Mouse (Mus musculus): ENCODE measurements around the gene Mup5. TPM values are rescaled to one million over a fixed set of nuclear protein-coding genes. Genes with fewer than 3 reads are reported as not detected.
"Not testable (repeated sequence)": the region's sequence is repeated elsewhere in the genome, so short reads cannot be mapped to it uniquely, and the experiment has no call there.

The Mup5 gene
- not detected in 2 replicates for polyA plus RNA-seq (2012; rRNA removed)

DNA sequence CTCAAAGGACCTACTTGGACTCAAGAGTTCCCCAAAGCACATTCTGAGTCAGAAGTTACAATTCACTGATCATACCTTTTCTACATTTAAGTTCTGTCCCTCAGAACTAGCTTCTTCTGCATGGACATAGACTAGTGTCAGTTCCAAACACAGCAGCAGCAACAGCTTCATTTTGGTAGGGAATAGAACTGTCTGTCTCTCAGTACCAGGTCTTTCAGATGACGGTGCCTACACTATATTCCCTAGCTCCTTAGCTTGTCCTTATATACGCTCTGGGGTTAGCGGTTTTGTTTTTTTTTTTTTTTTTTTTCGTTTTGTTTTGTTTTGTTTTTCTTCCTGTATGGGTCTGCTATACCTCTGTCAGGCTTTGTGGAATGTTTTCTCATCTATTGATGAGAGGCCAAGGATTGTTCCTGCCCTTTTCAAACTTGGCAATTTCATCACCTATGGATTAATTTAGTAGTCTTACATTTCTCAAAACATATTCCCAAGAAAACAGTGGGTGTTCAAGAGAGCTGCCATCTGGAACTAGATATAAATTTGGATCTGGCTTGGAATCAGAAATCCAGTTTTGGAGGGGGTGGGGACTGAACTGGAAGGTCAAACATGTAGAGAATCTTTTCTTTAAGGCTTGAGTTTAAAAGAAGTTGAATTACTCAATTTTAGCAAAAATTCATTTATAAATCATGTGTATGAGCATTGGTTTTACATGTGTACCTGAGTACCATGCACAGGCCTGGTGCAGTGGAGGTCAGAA is at the start of gene Mup5:
Gene Mup5, minus strand, starts transcription at position 282 of the 757 bp plus-strand sequence.
- DNase-seq, result no peak
- WGBS, result 69% methylated on average over 4 of the region's 4 CpGs
- TF ChIP-seq CTCF (IDR thresholded peaks at IDR 0.05; ENCODE audit: insufficient read depth, low read length), result no peak
- no peak for TF ChIP-seq POLR2A (IDR thresholded peaks at IDR 0.05; ENCODE audit: borderline replicate concordance, extremely low read depth, low read depth, low read length)

GRCm38 (mm10) chr4:61858160-61858559 is 23.1 kb upstream of the Mup5 start:
- 43% methylated on average over 4 of the region's 4 CpGs for WGBS
- DNase-seq, result no peak
- TF ChIP-seq POLR2A (IDR thresholded peaks at IDR 0.05; ENCODE audit: borderline replicate concordance, extremely low read depth, low read depth, low read length) (no peak), CTCF (IDR thresholded peaks at IDR 0.05; ENCODE audit: insufficient read depth, low read length) (peak; percentile 60)
- Histone ChIP-seq H3K4me3 (replicated peaks; ENCODE audit: extremely low read depth, low read depth, low read length) (no peak overlapping the region), H3K4me1 (ENCODE audit: control insufficient read depth, insufficient read depth, low read length) (no peaks in the 10 kb centered on the region)

More for the DNA sequence above, at the start of gene Mup5:
- Histone ChIP-seq H3K4me3 (replicated peaks; ENCODE audit: extremely low read depth, low read depth, low read length) (no peak within 1 kb of the TSS), H3K4me1 (ENCODE audit: control insufficient read depth, insufficient read depth, low read length) (no peaks in the 10 kb centered on the region)

DNA sequence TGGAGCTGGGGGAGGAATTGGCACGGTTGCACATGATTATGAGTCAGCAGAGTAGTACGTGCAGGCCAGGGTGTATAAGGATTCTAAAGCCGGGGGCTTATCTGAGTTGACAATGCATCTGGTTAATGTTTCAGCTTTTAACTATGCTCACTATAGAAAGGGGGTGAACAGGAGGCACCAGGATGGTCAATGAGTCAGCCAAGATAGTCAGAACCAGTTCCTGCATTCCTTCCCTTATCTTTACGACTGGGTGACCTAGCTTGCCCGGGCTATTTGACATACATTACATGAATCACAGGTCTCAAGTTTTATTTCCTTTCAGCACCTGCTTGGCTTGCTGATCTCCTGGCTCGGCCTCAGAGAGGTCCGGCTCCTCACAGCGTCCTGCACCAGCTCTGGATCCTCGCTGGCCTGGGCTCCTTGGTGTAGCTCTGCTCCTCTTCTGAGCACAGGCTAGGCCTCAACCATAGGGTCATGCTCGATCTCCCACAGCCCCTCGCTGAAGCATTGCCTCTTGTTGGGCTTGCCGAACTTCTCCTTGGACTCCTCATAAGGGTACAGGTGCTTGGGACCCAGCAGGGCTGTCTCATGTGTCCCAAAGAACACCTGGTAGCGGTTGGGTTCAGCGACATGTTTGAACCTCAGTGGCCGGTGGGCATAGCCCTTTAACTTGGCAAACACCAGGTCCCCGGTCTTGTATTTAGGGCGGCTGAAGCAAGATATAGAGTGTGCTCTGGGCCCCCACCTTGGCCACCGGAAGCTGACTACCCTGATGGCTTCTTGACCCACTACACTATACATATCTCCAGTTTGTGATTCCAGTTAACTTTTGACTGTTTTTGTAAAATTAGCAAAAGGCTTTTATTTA is 21.0 kb upstream of the Mup5 start:
- Histone ChIP-seq H3K4me3 (replicated peaks; ENCODE audit: extremely low read depth, low read depth, low read length) (no peak overlapping the region), H3K4me1 (ENCODE audit: control insufficient read depth, insufficient read depth, low read length) (no peaks in the 10 kb centered on the region)
- TF ChIP-seq POLR2A (IDR thresholded peaks at IDR 0.05; ENCODE audit: borderline replicate concordance, extremely low read depth, low read depth, low read length) (no peak), CTCF (IDR thresholded peaks at IDR 0.05; ENCODE audit: insufficient read depth, low read length) (no peak)
- 79% methylated on average over 18 of the region's 18 CpGs for WGBS
- DNase-seq, result no peak

- H3K4me3 ChIP-seq (replicated peaks; ENCODE audit: extremely low read depth, low read depth, low read length), result no peak overlapping the region
- TF ChIP-seq POLR2A (IDR thresholded peaks at IDR 0.05; ENCODE audit: borderline replicate concordance, extremely low read depth, low read depth, low read length) (no peak), CTCF (IDR thresholded peaks at IDR 0.05; ENCODE audit: insufficient read depth, low read length) (no peak)
- WGBS, result 81% methylated on average over 6 of the region's 6 CpGs
- DNase-seq, result no peak
- H3K4me1 ChIP-seq (ENCODE audit: control insufficient read depth, insufficient read depth, low read length), result no peaks in the 10 kb centered on the region
These were observed 20.3 kb upstream of the Mup5 start for GRCm38 (mm10) chr4:61855344-61855743.

- H3K4me1 ChIP-seq (ENCODE audit: control insufficient read depth, insufficient read depth, low read length), result no peaks in the 10 kb centered on the region
- WGBS, result 72% methylated on average over 5 of the region's 5 CpGs
- TF ChIP-seq POLR2A (IDR thresholded peaks at IDR 0.05; ENCODE audit: borderline replicate concordance, extremely low read depth, low read depth, low read length), result no peak
- no peak overlapping the region for H3K4me3 ChIP-seq (replicated peaks; ENCODE audit: extremely low read depth, low read depth, low read length)
- DNase-seq, result no peak
These were observed 9.9 kb upstream of the Mup5 start for GRCm38 (mm10) chr4:61844758-61845455.

- WGBS, result 59% methylated on average over 4 of the region's 4 CpGs
- Histone ChIP-seq H3K4me3 (replicated peaks; ENCODE audit: extremely low read depth, low read depth, low read length) (no peak overlapping the region), H3K4me1 (ENCODE audit: control insufficient read depth, insufficient read depth, low read length) (no peaks in the 10 kb centered on the region)
- TF ChIP-seq POLR2A (IDR thresholded peaks at IDR 0.05; ENCODE audit: borderline replicate concordance, extremely low read depth, low read depth, low read length), result no peak
- TF ChIP-seq CTCF (IDR thresholded peaks at IDR 0.05; ENCODE audit: insufficient read depth, low read length), result no peak
- DNase-seq, result no peak
These were observed 5.8 kb downstream of the Mup5 start for GRCm38 (mm10) chr4:61829211-61829610.

- Histone ChIP-seq H3K4me1 (ENCODE audit: control insufficient read depth, insufficient read depth, low read length) (no peaks in the 10 kb centered on the region), H3K4me3 (replicated peaks; ENCODE audit: extremely low read depth, low read depth, low read length) (no peak overlapping the region)
- 93% methylated on average over 15 of the region's 15 CpGs for WGBS
- DNase-seq, result no peak
- TF ChIP-seq CTCF (IDR thresholded peaks at IDR 0.05; ENCODE audit: insufficient read depth, low read length) (no peak), POLR2A (IDR thresholded peaks at IDR 0.05; ENCODE audit: borderline replicate concordance, extremely low read depth, low read depth, low read length) (no peak)
These were observed 11.8 kb downstream of the Mup5 start for GRCm38 (mm10) chr4:61823185-61823584.

DNA sequence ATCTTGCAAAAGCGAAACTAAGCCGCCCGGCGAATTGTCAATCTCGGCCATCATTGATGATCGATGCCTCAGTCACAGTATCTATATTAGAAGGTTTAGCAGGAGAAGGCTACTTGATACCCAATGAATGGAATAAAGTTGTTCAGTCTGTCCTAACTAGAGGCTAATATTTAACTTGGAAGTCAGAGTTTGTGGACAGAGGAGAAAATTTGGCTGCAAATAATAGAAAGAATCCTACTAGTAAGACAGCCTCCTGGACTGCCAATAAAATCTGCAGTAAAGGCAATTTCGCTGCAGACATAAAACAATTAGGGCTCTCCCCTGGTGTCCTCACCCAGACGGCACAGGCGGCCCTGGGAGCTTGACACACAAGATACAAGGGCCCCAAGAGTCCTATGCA is 12.5 kb downstream of the Mup5 start:
- not testable (repeated sequence) for H3K4me3 ChIP-seq (replicated peaks; ENCODE audit: extremely low read depth, low read depth, low read length); DNase-seq; H3K4me1 ChIP-seq (ENCODE audit: control insufficient read depth, insufficient read depth, low read length)
- 94% methylated on average over 9 of the region's 9 CpGs for WGBS

DNA sequence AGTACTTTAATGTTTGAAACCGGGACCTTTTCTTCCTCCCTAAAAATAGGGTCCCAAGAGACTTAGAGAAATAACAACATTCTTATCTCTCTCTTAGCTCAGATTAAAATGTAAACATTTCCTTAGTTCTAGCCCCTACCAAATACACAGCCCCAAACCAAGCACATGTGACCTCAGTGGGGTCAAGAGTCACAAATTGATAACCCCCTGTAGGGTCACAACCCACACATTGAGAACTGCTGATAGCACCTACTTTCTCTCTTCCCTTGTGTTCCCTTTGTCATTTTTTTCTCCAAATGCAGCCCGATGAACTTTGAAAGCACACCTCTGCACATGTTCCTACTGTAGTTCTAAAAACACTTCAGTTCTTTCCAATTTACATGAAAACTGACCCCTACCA is 19.4 kb downstream of the Mup5 start:
- H3K4me3 ChIP-seq (replicated peaks; ENCODE audit: extremely low read depth, low read depth, low read length), result no peak overlapping the region
- 14% methylated on average over 2 of the region's 2 CpGs for WGBS
- TF ChIP-seq POLR2A (IDR thresholded peaks at IDR 0.05; ENCODE audit: borderline replicate concordance, extremely low read depth, low read depth, low read length) (no peak), CTCF (IDR thresholded peaks at IDR 0.05; ENCODE audit: insufficient read depth, low read length) (no peak)
- no peaks in the 10 kb centered on the region for H3K4me1 ChIP-seq (ENCODE audit: control insufficient read depth, insufficient read depth, low read length)
- DNase-seq, result no peak

All from lung, adult 2 months (tissue).